Mouse (Mus musculus): ENCODE measurements around the gene 1700017B05Rik.
"Not testable (repeated sequence)": the region's sequence is repeated elsewhere in the genome, so short reads cannot be mapped to it uniquely, and the experiment has no call there.

1700017B05Rik gene

DNA sequence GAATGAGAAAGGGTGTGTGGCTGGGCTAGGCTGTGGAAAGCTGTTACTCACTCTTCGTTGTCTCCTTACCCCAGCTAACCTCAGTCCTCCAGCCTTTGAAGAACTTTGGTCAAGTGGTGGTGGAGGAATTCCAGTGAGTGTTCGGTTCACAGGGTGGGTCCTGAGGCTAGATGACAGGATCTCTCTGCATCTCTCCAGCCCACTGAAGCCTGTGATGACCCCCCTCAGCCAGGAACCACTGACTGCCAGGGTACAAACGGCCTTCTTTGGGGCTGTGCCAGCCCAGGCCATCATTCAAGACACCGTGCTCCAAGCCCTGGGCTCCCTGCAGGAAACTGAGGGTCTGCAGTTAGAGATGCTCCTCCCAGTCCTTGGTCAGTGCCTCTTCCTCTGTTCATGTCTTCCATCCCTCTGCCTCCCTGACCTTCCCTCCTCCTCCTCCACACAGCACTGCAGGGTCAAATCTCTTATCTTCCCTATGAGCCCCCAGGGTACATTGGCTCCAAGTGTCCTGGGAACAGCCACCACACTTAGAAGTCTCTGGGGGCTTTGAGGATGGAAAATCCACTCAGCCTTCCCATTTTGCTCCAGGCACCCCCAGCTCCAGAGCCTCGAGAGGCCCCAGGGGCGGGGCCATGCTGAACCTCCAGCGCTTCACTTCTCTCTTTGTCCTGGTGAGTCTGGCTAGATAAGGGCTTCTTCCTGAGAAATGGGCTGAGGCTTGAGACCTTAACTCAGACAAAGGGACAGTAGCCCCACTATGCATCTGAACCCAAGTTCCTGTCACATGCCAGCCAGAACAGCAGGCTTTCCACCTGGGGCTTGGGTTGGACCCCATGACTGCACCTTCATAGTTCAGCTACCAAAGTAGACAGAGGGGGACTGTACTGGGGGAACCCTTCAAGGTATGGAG lies 14.1 kb downstream of the 1700017B05Rik start:
- DNase-seq (ENCODE audit: low spot score in 2 of 2), result no peak

DNA sequence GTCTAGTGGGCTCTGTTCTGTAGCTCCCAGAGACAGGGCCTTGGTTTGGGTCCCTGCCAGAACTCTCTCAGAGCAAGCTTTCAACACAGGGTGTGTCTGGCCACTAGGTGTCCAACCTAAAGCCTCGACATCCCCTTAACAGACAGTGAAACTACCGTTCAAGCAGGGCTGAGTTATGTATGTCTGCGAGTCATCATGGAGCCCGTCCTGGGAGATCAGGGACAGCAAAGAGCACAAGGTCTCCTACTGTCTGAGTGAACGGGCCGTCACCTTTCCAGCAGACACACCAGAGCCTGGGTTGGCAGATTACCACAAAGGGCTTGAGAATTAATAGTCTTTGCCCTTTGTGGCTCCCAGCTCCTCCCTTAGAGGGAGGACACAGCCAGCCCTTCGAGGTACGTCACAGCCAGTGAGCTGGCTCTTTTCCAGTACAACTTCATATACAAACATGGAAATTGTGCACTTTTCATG lies 15.2 kb downstream of the 1700017B05Rik start:
- DNase-seq (ENCODE audit: low spot score in 2 of 2), result no peak

DNA sequence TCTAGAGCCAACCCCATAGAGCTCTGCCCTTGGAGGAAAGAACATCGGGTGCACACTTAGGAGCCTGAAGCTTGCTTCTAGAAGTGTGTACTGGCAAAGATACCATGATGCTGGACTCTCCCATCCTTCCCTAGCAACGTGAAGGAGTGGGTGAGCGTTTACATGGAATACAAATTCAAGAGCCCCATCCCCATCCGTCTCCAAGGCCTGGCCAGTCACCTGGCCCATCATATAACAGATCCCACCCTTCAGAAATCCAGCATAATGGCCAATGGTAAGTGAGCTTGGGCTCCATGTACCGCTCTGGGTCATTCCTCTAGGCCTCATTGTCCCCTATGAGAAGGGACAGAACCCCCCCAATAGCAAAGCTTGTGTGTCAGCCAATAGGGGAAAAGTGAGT lies 15.9 kb downstream of the 1700017B05Rik start:
- DNase-seq (ENCODE audit: low spot score in 2 of 2), result no peak

DNA sequence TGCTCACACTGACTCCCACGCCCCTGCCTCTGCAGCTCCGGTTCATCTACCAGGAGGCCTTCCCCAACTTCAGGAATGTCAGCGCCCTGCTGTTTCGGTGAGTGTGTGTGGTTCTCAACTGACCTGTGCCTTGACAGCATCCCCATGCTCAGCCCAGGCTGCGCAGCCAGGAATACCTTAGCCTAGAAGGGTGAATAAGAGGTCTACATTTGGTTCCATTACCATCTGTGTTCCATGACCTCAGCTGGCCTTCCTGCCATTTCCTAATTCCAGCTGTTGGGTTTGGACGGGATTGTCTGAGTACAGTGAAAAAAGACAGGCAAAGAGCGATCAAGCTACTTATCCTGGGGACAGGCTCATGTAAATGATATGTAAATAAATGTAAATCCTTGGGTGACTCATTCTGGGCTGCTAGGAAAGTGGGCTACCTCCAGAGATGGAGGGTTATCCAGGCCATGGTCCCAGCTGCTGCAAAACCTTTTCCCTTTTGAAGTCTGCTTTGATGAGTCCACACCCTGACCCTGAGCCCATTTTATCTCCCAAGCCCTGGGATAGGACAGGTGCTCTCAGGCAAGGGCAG lies 18.2 kb downstream of the 1700017B05Rik start:
- no peak for DNase-seq (ENCODE audit: low spot score in 2 of 2)

DNA sequence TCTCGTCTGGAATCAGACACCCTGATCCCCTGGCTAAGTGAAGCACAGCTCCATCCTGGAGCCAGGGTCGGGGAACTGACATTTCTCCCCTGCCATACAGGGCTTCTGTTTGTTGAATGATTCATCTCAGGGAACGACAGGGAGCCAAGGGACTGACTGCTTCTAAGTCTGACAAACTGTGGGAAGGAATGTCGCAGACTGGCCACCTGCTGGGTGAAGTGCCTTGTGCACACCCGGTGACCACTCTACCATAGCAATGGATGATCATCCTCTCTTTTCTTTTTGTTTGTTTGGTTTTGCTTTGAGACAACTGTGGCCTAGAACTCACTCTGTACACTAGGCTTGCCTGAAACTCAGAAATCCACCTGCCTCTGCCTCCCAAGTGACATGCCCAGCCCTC lies 19.5 kb downstream of the 1700017B05Rik start:
- no peak for DNase-seq (ENCODE audit: low spot score in 2 of 2)

DNA sequence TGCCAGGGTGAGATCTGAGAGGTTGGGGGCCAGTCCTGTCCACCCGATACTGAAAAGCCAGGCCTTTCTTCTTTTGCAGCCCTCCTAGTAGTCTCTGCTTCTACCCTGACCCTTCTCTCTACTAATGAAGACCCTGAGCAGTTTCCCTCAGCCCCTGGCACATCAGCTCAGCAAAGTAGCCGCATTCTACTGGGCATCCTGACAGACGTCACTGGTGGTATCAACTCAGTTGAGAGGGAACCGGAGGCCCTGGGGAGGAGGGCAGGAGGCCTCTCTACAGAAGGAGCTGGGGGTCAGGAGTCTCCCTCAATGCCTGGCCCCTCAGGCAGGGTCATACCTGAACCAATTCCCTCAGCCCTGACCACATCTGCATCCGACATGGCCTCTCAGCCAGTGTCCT lies 21.3 kb downstream of the 1700017B05Rik start:
- no peak for DNase-seq (ENCODE audit: low spot score in 2 of 2)

DNA sequence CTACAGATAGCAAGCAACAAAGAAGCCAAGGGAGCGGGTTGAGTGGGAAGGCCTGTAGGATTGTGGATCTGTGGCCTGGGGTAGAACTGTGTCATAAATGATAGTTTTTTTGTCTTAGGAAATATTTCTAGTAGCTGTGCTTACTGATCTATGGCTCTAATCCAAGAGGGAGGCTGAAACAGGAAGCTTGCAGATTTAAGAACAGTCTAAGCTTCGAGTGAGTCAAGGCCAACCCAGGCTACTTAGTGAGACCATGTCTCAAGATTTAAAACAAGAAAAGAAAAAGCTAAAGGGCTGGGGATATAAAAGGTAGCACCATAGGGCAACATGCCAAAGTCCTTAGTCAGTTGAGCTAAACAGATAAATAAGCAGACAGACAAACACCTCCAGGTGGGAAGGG lies 24.2 kb downstream of the 1700017B05Rik start:
- DNase-seq (ENCODE audit: low spot score in 2 of 2), result no peak

DNA sequence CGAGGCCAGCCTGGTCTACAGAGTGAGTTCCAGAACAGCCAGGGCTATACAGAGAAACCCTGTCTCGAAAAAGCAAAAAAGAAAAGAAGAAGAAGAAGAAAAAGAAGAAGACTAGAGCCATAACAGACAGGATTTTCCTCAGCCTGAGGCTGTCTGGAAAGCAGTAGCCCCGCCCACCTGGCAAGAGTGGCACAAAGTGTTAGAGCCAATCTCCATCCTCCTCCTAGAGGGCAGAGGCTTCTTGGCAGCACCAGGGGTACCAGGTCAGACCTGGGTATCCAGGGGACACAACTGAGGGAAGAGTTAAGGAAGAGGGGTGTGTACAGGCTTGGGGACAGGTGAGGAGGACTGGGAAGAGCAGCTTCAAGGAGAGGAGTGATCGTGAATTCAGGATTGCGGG lies 24.7 kb downstream of the 1700017B05Rik start:
- DNase-seq (ENCODE audit: low spot score in 2 of 2), result no peak

DNA sequence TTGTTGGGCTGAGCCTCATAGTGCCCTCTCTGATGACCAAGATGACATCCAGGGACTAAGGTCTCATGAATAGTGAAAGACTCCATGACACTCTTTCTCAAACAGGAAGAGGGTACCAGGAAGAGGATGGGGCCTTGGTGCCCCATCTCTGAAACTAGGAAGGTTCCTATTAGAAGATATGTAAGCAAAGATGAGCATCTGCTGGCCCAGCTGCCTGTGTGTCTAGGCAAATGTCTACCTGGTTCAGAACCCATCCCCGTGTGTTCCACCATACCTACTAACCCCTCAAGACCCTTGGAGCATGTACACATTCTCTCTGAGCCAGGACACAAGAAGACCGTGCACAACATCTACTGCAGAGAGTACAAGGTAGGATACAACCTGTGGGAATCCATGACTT lies 26.2 kb downstream of the 1700017B05Rik start, which contains the start of gene Trcg1:
TSS of gene Trcg1 (plus strand) at position 301 of the 400 bp plus-strand sequence.
- no peak for DNase-seq (ENCODE audit: low spot score in 2 of 2)

DNA sequence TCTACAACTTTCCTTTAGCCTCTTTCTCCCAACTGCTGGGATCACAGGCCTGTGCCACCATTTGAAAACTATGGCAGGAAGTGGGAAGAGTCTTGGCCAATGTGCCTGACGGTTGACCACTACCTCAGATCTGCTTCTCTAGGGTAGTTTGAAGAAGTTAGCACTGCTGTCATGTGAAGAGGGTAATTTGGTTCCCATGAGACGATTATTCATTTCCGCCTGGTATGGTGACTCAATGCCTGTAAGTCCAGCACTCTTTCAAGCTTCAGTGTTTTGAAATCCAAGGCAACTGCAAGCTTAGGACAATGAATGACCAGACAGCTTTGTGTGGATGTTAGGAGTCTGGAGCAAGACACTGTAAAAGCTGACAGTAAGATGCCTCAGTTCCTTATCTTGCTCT lies 28.6 kb downstream of the 1700017B05Rik start:
- no peak for DNase-seq (ENCODE audit: low spot score in 2 of 2)

DNA sequence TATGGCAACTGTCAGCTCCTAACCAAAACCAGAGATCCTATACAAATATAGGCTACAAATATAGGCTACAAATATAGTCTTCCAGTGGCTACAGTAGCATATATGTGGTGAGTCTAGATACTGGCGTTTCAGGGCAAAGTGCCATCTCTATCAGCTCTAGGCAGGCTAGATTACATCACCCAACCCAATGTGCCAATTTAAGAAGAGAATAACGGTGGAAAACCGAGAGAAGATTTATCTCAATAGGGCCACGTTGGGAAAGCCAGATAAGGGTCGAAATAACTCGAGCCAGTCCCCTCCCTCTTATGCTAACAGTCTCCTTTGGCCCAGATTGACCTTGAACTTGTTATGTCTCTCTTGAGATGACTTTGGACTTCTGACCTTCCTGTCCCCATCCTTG lies 29.3 kb downstream of the 1700017B05Rik start:
- DNase-seq (ENCODE audit: low spot score in 2 of 2), result no peak

DNA sequence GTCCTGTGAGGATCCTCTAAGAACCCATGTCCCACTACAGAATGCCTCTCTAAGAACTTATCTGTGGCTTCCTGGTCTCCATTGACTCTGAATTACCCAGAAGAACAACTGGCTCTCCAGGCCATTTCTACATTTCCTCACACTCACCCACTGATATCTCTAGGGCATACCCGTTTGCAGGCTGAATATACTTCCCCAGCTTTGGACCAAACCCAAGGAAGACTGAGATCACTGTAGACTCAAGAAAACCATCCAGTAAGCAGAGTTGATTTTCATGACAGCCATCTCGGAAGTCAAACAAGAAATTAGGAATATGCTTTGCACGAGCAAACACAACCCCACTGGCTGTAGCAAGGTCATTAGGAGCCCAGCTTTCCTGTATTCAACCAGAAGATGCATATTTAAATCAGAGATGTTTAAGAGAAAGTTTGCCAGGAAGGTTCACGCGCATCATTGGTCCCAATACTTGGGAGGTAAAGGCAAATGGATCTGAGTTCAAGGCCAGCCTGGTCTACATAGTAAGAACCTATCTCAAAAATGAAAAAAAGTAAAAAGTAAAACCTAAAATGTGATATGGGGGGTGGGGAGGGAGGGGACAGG lies 30.0 kb downstream of the 1700017B05Rik start:
- no peak for DNase-seq (ENCODE audit: low spot score in 2 of 2)

DNA sequence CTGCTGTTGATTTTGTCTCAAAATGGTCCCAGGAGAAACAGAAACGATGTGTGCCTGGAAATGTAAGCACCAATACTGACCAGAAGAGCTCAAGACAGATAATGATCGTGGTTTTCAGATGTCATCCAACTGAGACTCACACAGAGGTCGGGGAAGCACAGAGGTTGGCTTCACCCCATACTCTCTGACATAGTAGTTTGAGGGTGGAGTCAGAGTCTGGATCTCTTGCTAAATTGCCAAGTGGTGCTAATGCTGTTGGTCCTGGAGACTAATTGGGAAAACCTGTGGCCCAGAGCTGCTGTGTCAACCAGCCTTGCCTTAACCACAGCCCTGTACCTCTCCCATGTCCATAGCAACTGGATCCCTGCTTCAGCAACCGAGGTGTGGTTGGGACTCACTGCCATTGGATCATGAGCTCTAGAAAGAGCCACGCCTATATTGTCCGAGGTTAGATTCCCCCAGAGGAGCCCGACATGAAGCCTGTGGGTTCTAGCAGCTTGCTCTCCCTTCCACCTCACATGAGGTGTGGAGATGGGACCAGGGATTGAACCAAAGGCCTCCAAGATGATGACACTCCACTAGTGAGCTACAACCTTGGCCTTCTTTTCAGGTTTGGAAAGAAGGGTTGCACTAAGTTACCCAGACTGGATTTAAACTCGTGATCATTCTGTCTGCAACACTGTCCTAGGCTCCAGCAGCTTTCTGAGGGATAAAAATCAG lies 30.7 kb downstream of the 1700017B05Rik start:
- no peak for DNase-seq (ENCODE audit: low spot score in 2 of 2)

DNA sequence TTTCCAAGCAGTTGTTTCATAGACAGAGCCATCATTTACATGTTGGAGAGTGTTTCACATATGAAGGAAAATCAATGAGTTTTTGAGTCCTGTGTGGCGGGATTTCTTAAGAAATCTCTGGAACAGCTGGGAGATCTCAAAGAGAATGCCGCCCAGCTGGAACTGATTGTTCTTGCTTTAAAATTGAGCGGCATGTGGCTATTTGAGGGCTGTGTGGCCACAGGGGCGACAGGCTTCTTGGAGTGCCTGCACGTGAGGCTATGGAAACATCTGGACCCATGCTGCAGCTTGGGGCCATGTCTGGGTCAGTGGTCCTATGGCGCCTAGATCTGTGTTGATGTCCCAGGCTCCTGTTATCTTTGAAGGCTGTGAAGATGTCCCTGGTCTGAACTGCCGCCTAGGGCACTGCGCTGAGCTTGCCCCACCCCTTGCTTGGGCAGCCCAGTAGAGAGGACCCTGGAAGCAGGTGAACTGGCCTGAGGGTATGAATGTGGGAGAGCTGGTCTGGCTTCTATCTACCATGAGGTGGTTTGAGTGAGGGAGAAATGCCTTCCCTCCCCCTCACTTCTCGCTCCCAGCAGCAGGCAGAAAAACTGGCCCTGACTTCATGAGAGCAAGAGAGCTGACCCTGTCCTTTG lies 32.1 kb downstream of the 1700017B05Rik start:
- DNase-seq (ENCODE audit: low spot score in 2 of 2), result no peak

DNA sequence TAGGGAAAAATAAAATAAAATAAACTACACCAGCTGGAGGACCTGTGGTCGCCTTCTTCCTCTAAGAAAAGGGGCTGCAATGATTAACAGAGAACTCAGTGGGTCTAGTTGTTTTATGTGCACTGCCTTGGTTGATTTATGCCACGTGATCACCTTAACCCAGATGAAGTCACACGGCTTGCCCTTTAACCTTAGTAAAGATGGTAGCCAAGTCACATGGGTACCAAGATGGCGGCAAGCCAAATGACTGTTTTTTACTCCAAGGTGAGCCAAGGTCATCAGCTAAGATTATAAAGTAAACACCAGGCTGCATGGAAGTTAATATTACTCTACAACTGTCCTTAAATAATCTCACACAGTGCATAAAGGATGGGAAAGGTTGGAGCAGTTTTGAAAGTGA lies 32.7 kb downstream of the 1700017B05Rik start:
- no peak for DNase-seq (ENCODE audit: low spot score in 2 of 2)

DNA sequence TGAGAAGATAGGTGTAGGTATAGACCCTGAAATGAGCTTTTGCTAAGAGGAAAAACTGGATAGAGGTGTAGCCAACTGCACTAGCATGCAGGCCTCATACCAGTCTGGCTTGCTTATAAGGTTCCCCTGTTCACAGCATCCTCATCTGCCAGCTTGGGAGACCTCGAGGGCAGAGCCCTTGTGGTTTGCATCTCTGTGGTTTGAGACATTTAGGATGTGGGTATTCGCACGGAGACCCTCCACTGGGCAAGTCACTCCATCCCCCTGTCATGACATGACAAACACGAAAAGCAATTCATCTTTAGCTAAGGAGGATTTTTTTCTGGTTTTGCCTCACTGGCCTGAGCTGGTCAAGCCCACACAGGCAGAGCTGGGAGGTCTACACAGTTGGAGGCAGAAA lies 34.2 kb downstream of the 1700017B05Rik start:
- DNase-seq (ENCODE audit: low spot score in 2 of 2), result no peak

DNA sequence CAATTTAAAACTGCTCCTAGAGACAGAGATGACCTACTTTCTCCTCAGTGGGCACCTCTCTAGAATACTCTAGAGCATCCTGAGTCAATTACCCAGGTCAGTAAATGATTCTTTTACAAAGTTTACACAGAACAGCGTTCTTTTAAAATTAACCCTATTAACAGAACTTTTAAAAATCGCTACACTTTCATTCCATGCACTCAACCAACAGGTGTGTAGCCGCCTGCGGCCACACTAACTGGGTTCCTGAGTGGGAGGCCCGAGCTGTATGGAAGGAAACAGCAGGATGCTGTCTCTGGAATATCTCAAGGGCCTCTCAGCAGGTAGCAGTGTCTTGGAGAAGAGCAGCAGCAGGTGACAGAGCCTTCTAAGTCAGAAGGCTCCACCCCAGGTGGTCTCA lies 35.2 kb downstream of the 1700017B05Rik start:
- DNase-seq (ENCODE audit: low spot score in 2 of 2), result no peak

DNA sequence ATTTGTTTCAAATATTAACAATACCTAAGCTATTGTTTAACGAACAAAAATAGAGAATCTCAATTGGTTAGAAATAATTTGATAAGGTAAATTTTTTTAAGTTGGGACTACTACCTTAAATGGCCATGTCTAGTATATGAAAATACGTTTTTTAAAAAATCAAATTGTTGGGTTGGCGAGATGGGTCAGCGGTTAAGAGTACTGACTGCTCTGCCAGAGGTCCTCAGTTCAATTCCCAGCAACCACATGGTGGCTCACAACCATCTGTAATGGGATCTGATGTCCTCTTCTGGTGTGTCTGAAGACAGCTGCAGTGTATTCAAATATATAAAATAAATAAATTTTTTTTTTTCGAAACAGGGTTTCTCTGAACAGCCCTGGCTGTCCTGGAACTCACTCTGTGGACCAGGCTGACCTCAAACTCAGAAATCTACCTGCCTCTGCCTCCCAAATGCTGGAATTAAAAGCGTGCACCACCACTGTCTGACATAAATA lies 35.7 kb downstream of the 1700017B05Rik start:
- DNase-seq (ENCODE audit: low spot score in 2 of 2), result not testable (repeated sequence)

DNA sequence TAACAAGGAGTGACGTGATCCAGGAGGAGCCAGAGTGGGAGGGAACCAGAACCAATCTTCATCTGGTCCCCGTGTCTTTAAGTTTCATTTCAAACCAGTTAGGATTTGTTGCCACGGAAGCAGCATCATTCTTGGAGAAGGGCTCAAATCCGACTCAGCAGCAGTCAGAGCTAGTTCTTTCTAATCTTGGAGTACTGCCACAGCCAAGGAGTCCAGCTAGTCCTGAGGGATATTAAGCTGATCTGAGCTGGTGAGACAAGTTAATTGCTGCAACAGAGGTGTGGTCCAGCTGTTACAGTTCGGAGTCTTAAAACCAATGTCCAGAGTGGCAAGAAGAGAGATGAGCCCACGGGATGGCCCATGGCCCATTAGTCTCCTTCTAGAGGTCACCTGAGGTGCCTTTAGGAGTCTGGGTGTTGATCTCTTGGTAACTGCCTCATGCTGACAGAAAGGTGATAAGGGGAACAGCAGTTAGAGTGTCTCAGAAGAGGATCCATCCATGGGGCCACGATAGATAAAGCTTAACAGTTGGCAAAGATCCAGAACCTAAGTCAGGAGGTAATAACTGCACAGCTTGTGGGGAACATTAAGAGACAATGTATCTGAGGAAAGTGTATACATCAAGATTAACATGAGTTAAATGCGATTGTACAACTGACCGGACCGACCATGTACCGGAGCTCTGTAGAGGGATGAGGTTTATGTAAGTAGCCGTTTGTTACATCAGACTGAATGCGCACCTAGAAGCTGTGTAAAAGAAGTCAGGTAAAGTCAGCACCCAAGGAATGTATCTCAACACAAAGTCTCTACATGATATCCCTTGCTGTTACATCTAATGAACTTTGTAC lies 36.4 kb downstream of the 1700017B05Rik start:
- DNase-seq (ENCODE audit: low spot score in 2 of 2), result no peak

DNA sequence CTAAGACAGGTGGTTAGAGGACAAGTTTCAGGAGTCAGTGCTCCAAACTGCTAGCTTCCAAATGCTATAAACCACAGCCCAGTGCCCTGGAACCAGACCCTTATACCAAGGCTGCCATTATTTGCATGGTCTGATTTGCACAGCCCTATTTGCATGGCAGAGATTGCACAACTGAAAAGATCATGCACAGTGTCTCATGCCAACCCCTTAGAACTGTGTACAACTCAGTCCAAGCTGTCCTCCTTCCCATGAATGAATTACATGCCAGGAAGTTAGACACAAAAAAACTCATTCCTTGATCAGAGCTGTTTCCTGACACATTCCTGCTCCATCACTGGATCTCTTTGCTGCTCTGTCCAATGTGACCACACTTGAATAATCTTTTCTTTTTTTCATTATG lies 39.1 kb downstream of the 1700017B05Rik start:
- DNase-seq (ENCODE audit: low spot score in 2 of 2), result no peak
